Mouse (Mus musculus): ENCODE results near the gene Olfr608.
"Not testable (repeated sequence)": the region's sequence is repeated elsewhere in the genome, so short reads cannot be mapped to it uniquely, and the experiment has no call there.

DNA sequence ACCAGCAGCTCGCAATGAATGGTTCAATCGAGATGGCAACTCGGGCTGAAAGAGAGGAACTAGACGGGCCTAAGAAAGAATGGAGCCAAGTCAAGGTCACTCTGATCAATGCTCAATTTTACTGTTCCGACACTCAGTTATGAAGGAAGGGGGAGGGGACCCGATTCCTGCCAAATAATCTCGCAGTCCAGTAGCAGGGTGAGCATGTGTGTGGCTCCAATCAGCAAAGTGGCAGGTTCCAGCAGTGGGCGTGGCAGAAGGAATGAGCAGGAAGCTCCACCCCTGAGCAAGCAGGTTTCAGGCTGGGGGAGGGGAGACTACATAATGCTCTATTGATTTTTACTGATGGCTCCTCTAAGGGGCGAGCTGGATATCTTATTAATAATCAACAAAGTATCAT, 7.4 kb downstream of the Olfr608 start:
- TF ChIP-seq CTCF (IDR thresholded peaks at IDR 0.05; ENCODE audit: low read depth, low read length); TAL1 (conservative IDR thresholded peaks at IDR 0.05; ENCODE audit: low read depth, low read length); GATA2 (IDR thresholded peaks at IDR 0.05; ENCODE audit: borderline replicate concordance, low read depth, low read length): not testable (repeated sequence)

Data from G1E (cell line).